ENCODE assay signal across 8 mouse cellular contexts in genomic region chr3:102335146-102335545, GRCm38 (mm10).
DNase-seq lines count a peak whose midpoint lies in the region; ATAC-seq lines count a peak whose summit lies in the region.

No protein-coding gene starts in this region.

- H3K4me2 ChIP-seq in forebrain, embryonic 14.5 days (ENCODE audit: low read length): no peak overlapping the region
- H3K4me2 ChIP-seq in forebrain, embryonic 12.5 days: no peak overlapping the region
- H3K4me2 ChIP-seq in kidney, embryonic 16.5 days (replicated peaks; ENCODE audit: low read depth, low read length): no peak overlapping the region

- peak; percentile 14 for DNase-seq in forebrain, embryonic 14.5 days (ENCODE audit: low spot score)
- peak; percentile 15 for DNase-seq in urinary bladder, postnatal 14 days (ENCODE audit: low spot score)
- DNase-seq in urinary bladder, adult 2 months (ENCODE audit: low spot score): no peak
- peak; percentile 14 for DNase-seq in lung, postnatal 25 days (ENCODE audit: low spot score)

- no peak for ATAC-seq in forebrain, embryonic 14.5 days
- no peak for ATAC-seq in forebrain, embryonic 12.5 days (ENCODE audit: low FRiP score)
- peak; percentile 72; the same call in 1 of the 2 replicates for ATAC-seq in frontal cortex, adult (ENCODE audit: low TSS enrichment)
- ATAC-seq in kidney, embryonic 16.5 days (ENCODE audit: low FRiP score, low TSS enrichment): peak; percentile 49; the same call in 1 of the 2 replicates
- no peak for ATAC-seq in activated CD4-positive, CD25-positive, alpha-beta regulatory T cell, adult 4 months

- H3K9ac ChIP-seq in forebrain, embryonic 14.5 days (ENCODE audit: low read length): no peak overlapping the region
- no peak overlapping the region for H3K9ac ChIP-seq in forebrain, embryonic 12.5 days
- no peak overlapping the region for H3K9ac ChIP-seq in kidney, embryonic 16.5 days (replicated peaks; ENCODE audit: low read length)

- H3K27ac ChIP-seq in forebrain, embryonic 14.5 days (ENCODE audit: low read depth, low read length): no peak overlapping the region
- no peak overlapping the region for H3K27ac ChIP-seq in forebrain, embryonic 12.5 days
- no peak overlapping the region for H3K27ac ChIP-seq in kidney, embryonic 16.5 days (ENCODE audit: low read length)

- H3K4me3 ChIP-seq in forebrain, embryonic 14.5 days (ENCODE audit: low read depth, low read length): no peak overlapping the region
- H3K4me3 ChIP-seq in forebrain, embryonic 12.5 days (replicated peaks): no peak overlapping the region
- H3K4me3 ChIP-seq in kidney, embryonic 16.5 days (ENCODE audit: low read length): no peak overlapping the region

- H3K27me3 ChIP-seq in forebrain, embryonic 14.5 days (replicated peaks; ENCODE audit: control insufficient read depth, insufficient read depth, low read length): no peaks in the 10 kb centered on the region
- peaks cover 3% of the 10 kb centered on the region; the same call in 1 of the 2 replicates for H3K27me3 ChIP-seq in forebrain, embryonic 12.5 days
- H3K27me3 ChIP-seq in kidney, embryonic 16.5 days (ENCODE audit: insufficient read depth, low read length): 0 out of 2 replicates have a peak, but pooled peaks cover 2% of the 10 kb centered on the region

- no peaks in the 10 kb centered on the region for H3K4me1 ChIP-seq in forebrain, embryonic 14.5 days (ENCODE audit: control insufficient read depth, insufficient read depth, low read length)
- no peaks in the 10 kb centered on the region for H3K4me1 ChIP-seq in forebrain, embryonic 12.5 days
- H3K4me1 ChIP-seq in kidney, embryonic 16.5 days (ENCODE audit: insufficient read depth, low read length): no peaks in the 10 kb centered on the region

- 80% methylated on average over 3 of the region's 3 CpGs for WGBS in forebrain, embryonic 14.5 days
- WGBS in forebrain, embryonic 12.5 days: 82% methylated on average over 3 of the region's 3 CpGs
- WGBS in kidney, embryonic 16.5 days: 86% methylated on average over 3 of the region's 3 CpGs

- H3K9me3 ChIP-seq in forebrain, embryonic 14.5 days (replicated peaks; ENCODE audit: control insufficient read depth, low read length): no peaks in the 10 kb centered on the region
- H3K9me3 ChIP-seq in forebrain, embryonic 12.5 days: no peaks in the 10 kb centered on the region
- H3K9me3 ChIP-seq in kidney, embryonic 16.5 days (ENCODE audit: low read length): no peaks in the 10 kb centered on the region

- H3K36me3 ChIP-seq in forebrain, embryonic 14.5 days (ENCODE audit: control insufficient read depth, insufficient read depth, low read length): no peaks in the 10 kb centered on the region
- H3K36me3 ChIP-seq in forebrain, embryonic 12.5 days (replicated peaks): no peaks in the 10 kb centered on the region
- H3K36me3 ChIP-seq in kidney, embryonic 16.5 days (ENCODE audit: insufficient read depth, low read length): no peaks in the 10 kb centered on the region

Comparison
In these comparisons a context has a peak if more than half of its experiments do, and no peak if none do; other contexts are left out.
1. ATAC-seq: peak in frontal cortex, adult (single experiment) and kidney, embryonic 16.5 days (single experiment); none in forebrain, embryonic 14.5 days (single experiment), forebrain, embryonic 12.5 days (single experiment) and activated CD4-positive, CD25-positive, alpha-beta regulatory T cell, adult 4 months (single experiment).